Mouse (Mus musculus): Measurements from ENCODE around the gene Rpl36. TPM values are rescaled to one million over a fixed set of nuclear protein-coding genes. Genes with fewer than 3 reads are reported as not detected.
"Not testable (repeated sequence)": the region's sequence is repeated elsewhere in the genome, so short reads cannot be mapped to it uniquely, and the experiment has no call there.

Gene Rpl36
- polyA plus RNA-seq, 2 experiments: 2,347 to 2,960 TPM

GRCm38 (mm10) chr17:56625495-56625894, 12.3 kb downstream of the Rpl36 start:
- Histone ChIP-seq H3K27ac (replicated peaks; ENCODE audit: low read depth, low read length) (no peak overlapping the region), H3K9ac (ENCODE audit: low read depth, low read length, severe bottlenecking) (no peak overlapping the region), H3K4me3 (replicated peaks; ENCODE audit: low read length) (0 out of 2 replicates have a peak overlapping the region, but pooled peaks have one; percentile 93), H3K27me3 (ENCODE audit: control insufficient read depth, insufficient read depth, low read length) (no peaks in the 10 kb centered on the region), H3K9me3 (ENCODE audit: control insufficient read depth, low read length) (no peaks in the 10 kb centered on the region), H3K36me3 (ENCODE audit: control insufficient read depth, insufficient read depth, low read length) (peaks cover 36% of the 10 kb centered on the region), H3K4me1 (ENCODE audit: control insufficient read depth, insufficient read depth, low read length) (peaks cover 17% of the 10 kb centered on the region), H3K4me2 (replicated peaks; ENCODE audit: low read depth, low read length, severe bottlenecking) (peak overlapping the region; percentile 93)
- TF ChIP-seq POLR2A (IDR thresholded peaks at IDR 0.05; ENCODE audit: borderline replicate concordance, extremely low read depth, insufficient read depth, insufficient read length): no peak
- WGBS: 84% methylated on average over 3 of the region's 3 CpGs
- DNase-seq (ENCODE audit: low spot score): no peak
- ATAC-seq (ENCODE audit: low FRiP score, low read depth): no peak

- no peaks in the 10 kb centered on the region for H3K27me3 ChIP-seq (ENCODE audit: control insufficient read depth, insufficient read depth, low read length)
- H3K9ac ChIP-seq (ENCODE audit: low read depth, low read length, severe bottlenecking): peak overlapping the region; percentile 89
- WGBS: under 1% methylated on average over 25 of the region's 32 CpGs
- no peaks in the 10 kb centered on the region for H3K9me3 ChIP-seq (ENCODE audit: control insufficient read depth, low read length)
- H3K4me2 ChIP-seq (replicated peaks; ENCODE audit: low read depth, low read length, severe bottlenecking): peak overlapping the region; percentile 93
- ATAC-seq (ENCODE audit: low FRiP score, low read depth): no peak; the same call in 1 of the 2 replicates
- no peak for DNase-seq (ENCODE audit: low spot score)
- no peak for TF ChIP-seq POLR2A (IDR thresholded peaks at IDR 0.05; ENCODE audit: borderline replicate concordance, extremely low read depth, insufficient read depth, insufficient read length)
- peaks cover 17% of the 10 kb centered on the region for H3K4me1 ChIP-seq (ENCODE audit: control insufficient read depth, insufficient read depth, low read length)
- peaks cover 30% of the 10 kb centered on the region for H3K36me3 ChIP-seq (ENCODE audit: control insufficient read depth, insufficient read depth, low read length)
- H3K4me3 ChIP-seq (replicated peaks; ENCODE audit: low read length): peak overlapping the region; percentile 93
- H3K27ac ChIP-seq (replicated peaks; ENCODE audit: low read depth, low read length): peak overlapping the region; percentile 61; the same call in 1 of the 2 replicates
Measured at GRCm38 (mm10) chr17:56626260-56626659, 13.0 kb downstream of the Rpl36 start.

GRCm38 (mm10) chr17:56626754-56627470, 13.7 kb downstream of the Rpl36 start, which contains the start of gene Lonp1:
Lonp1 (minus strand) TSS chr17:56626887.
- H3K9ac ChIP-seq (ENCODE audit: low read depth, low read length, severe bottlenecking): peak within 1 kb of the TSS; percentile 89
- H3K4me1 ChIP-seq (ENCODE audit: control insufficient read depth, insufficient read depth, low read length): peaks cover 17% of the 10 kb centered on the region
- TF ChIP-seq POLR2A (IDR thresholded peaks at IDR 0.05; ENCODE audit: borderline replicate concordance, extremely low read depth, insufficient read depth, insufficient read length): peak; percentile 56; the same call in 1 of the 2 replicates
- H3K27me3 ChIP-seq (ENCODE audit: control insufficient read depth, insufficient read depth, low read length): no peaks in the 10 kb centered on the region
- H3K9me3 ChIP-seq (ENCODE audit: control insufficient read depth, low read length): no peaks in the 10 kb centered on the region
- ATAC-seq (ENCODE audit: low FRiP score, low read depth): peak; percentile 95
- DNase-seq (ENCODE audit: low spot score): peak; percentile 98
- H3K36me3 ChIP-seq (ENCODE audit: control insufficient read depth, insufficient read depth, low read length): peaks cover 25% of the 10 kb centered on the region
- WGBS: 2% methylated on average over 45 of the region's 51 CpGs
- peak within 1 kb of the TSS; percentile 93 for H3K4me3 ChIP-seq (replicated peaks; ENCODE audit: low read length)
- H3K27ac ChIP-seq (replicated peaks; ENCODE audit: low read depth, low read length): peak within 1 kb of the TSS; percentile 82
- H3K4me2 ChIP-seq (replicated peaks; ENCODE audit: low read depth, low read length, severe bottlenecking): peak within 1 kb of the TSS; percentile 93

GRCm38 (mm10) chr17:56627530-56628277, 14.5 kb downstream of the Rpl36 start, which contains the start of gene Catsperd:
Catsperd (plus strand) TSS chr17:56628143.
- ATAC-seq (ENCODE audit: low FRiP score, low read depth) (0 out of 2 replicates have a peak, but pooled peaks have one; percentile 8), DNase-seq (ENCODE audit: low spot score) (no peak)
- Histone ChIP-seq H3K9ac (ENCODE audit: low read depth, low read length, severe bottlenecking) (peak within 1 kb of the TSS; percentile 41), H3K4me3 (replicated peaks; ENCODE audit: low read length) (peak within 1 kb of the TSS; percentile 93), H3K9me3 (ENCODE audit: control insufficient read depth, low read length) (no peaks in the 10 kb centered on the region), H3K4me2 (replicated peaks; ENCODE audit: low read depth, low read length, severe bottlenecking) (peak within 1 kb of the TSS; percentile 93), H3K4me1 (ENCODE audit: control insufficient read depth, insufficient read depth, low read length) (peaks cover 17% of the 10 kb centered on the region), H3K36me3 (ENCODE audit: control insufficient read depth, insufficient read depth, low read length) (peaks cover 17% of the 10 kb centered on the region), H3K27ac (replicated peaks; ENCODE audit: low read depth, low read length) (peak within 1 kb of the TSS; percentile 82), H3K27me3 (ENCODE audit: control insufficient read depth, insufficient read depth, low read length) (no peaks in the 10 kb centered on the region)
- 9% methylated on average over 26 of the region's 26 CpGs for WGBS
- TF ChIP-seq POLR2A (IDR thresholded peaks at IDR 0.05; ENCODE audit: borderline replicate concordance, extremely low read depth, insufficient read depth, insufficient read length): no peak

GRCm38 (mm10) chr17:56629800-56630781, 16.9 kb downstream of the Rpl36 start:
- H3K4me2 ChIP-seq (replicated peaks; ENCODE audit: low read depth, low read length, severe bottlenecking); H3K9ac ChIP-seq (ENCODE audit: low read depth, low read length, severe bottlenecking); H3K36me3 ChIP-seq (ENCODE audit: control insufficient read depth, insufficient read depth, low read length); H3K27ac ChIP-seq (replicated peaks; ENCODE audit: low read depth, low read length); H3K27me3 ChIP-seq (ENCODE audit: control insufficient read depth, insufficient read depth, low read length); H3K9me3 ChIP-seq (ENCODE audit: control insufficient read depth, low read length); H3K4me3 ChIP-seq (replicated peaks; ENCODE audit: low read length); DNase-seq (ENCODE audit: low spot score); ATAC-seq (ENCODE audit: low FRiP score, low read depth): not testable (repeated sequence)
- H3K4me1 ChIP-seq (ENCODE audit: control insufficient read depth, insufficient read depth, low read length): peaks cover 17% of the 10 kb centered on the region
- WGBS: 85% methylated on average over 27 of the region's 27 CpGs

Data from limb, embryonic 14.5 days (tissue).